Mouse (Mus musculus) megakaryocyte, embryonic 14.5 days (primary cell): ENCODE measurements around the gene Cltb. TPM values are rescaled to one million over a fixed set of nuclear protein-coding genes. Genes with fewer than 3 reads are reported as not detected.

Experiments used
- H3K27me3 ChIP-seq: replicated peaks from 2 replicates; pipeline ENCODE3; 2012; ENCODE audit warnings: inconsistent platforms
- H3K36me3 ChIP-seq: replicated peaks from 2 replicates; pipeline ENCODE3; 2012; ENCODE audit warnings: low read length, inconsistent platforms, mixed read lengths
- H3K4me1 ChIP-seq: 2 replicates; pipeline ENCODE4 v1.6.1; 2012; ENCODE audit warnings: inconsistent platforms
- H3K4me3 ChIP-seq: replicated peaks from 2 replicates; pipeline ENCODE3; 2012; ENCODE audit warnings: moderate library complexity, mild to moderate bottlenecking, inconsistent platforms
- H3K9me3 ChIP-seq: 2 replicates; pipeline ENCODE4 v1.6.1; 2012; ENCODE audit warnings: inconsistent platforms
- FLI1 ChIP-seq: IDR thresholded peaks from 2 replicates; pipeline ENCODE4 v1.6.1; 2012; ENCODE audit warnings: low read length, inconsistent platforms, mixed read lengths
- GATA1 ChIP-seq: IDR thresholded peaks from 3 replicates; pipeline ENCODE4 v1.6.1; 2012; ENCODE audit warnings: mixed read lengths, low read length, inconsistent platforms, borderline replicate concordance
- polyA plus RNA-seq: library from polyadenylated mRNA; stranded (reverse); fragments of >175 nt; gene quantifications from 2 replicates; pipeline ENCODE4 v1.2.3, GENCODE M21; 2012; ENCODE audit warnings: low replicate concordance; ENCODE audit not compliant: insufficient read depth

The Cltb gene
- polyA plus RNA-seq, 1 experiment: 72.4 TPM

- peaks cover 16% of the 10 kb centered on the region for H3K4me1 ChIP-seq
- H3K4me3 ChIP-seq: no peak overlapping the region
- H3K36me3 ChIP-seq: peaks cover 77% of the 10 kb centered on the region
- H3K9me3 ChIP-seq: no peaks in the 10 kb centered on the region
- no peaks in the 10 kb centered on the region for H3K27me3 ChIP-seq
- no peak for TF ChIP-seq FLI1
- no peak for TF ChIP-seq GATA1
Measured at GRCm38 (mm10) chr13:54598622-54599143, 12.5 kb downstream of the Cltb start.

- peaks cover 15% of the 10 kb centered on the region for H3K4me1 ChIP-seq
- no peaks in the 10 kb centered on the region for H3K9me3 ChIP-seq
- H3K4me3 ChIP-seq: no peak overlapping the region
- no peaks in the 10 kb centered on the region for H3K27me3 ChIP-seq
- peaks cover 84% of the 10 kb centered on the region for H3K36me3 ChIP-seq
- TF ChIP-seq FLI1 (no peak), GATA1 (no peak)
Measured at GRCm38 (mm10) chr13:54596870-54597269, 14.3 kb downstream of the Cltb start.

GRCm38 (mm10) chr13:54596107-54596690, 14.9 kb downstream of the Cltb start:
- TF ChIP-seq GATA1 (no peak), FLI1 (no peak)
- peaks cover 21% of the 10 kb centered on the region for H3K4me1 ChIP-seq
- peaks cover 81% of the 10 kb centered on the region for H3K36me3 ChIP-seq
- peak overlapping the region; percentile 34 for H3K4me3 ChIP-seq
- no peaks in the 10 kb centered on the region for H3K9me3 ChIP-seq
- no peaks in the 10 kb centered on the region for H3K27me3 ChIP-seq

- Histone ChIP-seq H3K9me3 (no peaks in the 10 kb centered on the region), H3K4me1 (peaks cover 36% of the 10 kb centered on the region), H3K4me3 (no peak overlapping the region), H3K27me3 (no peaks in the 10 kb centered on the region), H3K36me3 (peaks cover 61% of the 10 kb centered on the region)
- TF ChIP-seq GATA1 (no peak), FLI1 (no peak)
Measured at GRCm38 (mm10) chr13:54593617-54594016, 17.5 kb downstream of the Cltb start.

GRCm38 (mm10) chr13:54591776-54592356, 19.3 kb downstream of the Cltb start:
- TF ChIP-seq FLI1 (no peak), GATA1 (no peak)
- Histone ChIP-seq H3K4me1 (peaks cover 39% of the 10 kb centered on the region), H3K27me3 (no peaks in the 10 kb centered on the region), H3K9me3 (no peaks in the 10 kb centered on the region), H3K4me3 (no peak overlapping the region), H3K36me3 (peaks cover 61% of the 10 kb centered on the region)

GRCm38 (mm10) chr13:54589996-54590951, 20.9 kb downstream of the Cltb start, which contains the start of the genes Nop16 and Higd2a:
Gene Nop16 (minus strand): TSS chr13:54590090.
Gene Higd2a (plus strand): TSS chr13:54590207.
- peaks cover 60% of the 10 kb centered on the region for H3K36me3 ChIP-seq
- H3K4me3 ChIP-seq: peak within 1 kb of the TSS; percentile 98
- no peaks in the 10 kb centered on the region for H3K9me3 ChIP-seq
- peaks cover 31% of the 10 kb centered on the region for H3K4me1 ChIP-seq
- no peaks in the 10 kb centered on the region for H3K27me3 ChIP-seq
- TF ChIP-seq GATA1 (no peak), FLI1 (no peak)

GRCm38 (mm10) chr13:54589414-54589995, 21.6 kb downstream of the Cltb start:
- no peaks in the 10 kb centered on the region for H3K27me3 ChIP-seq
- no peak for TF ChIP-seq FLI1
- TF ChIP-seq GATA1: no peak
- no peaks in the 10 kb centered on the region for H3K9me3 ChIP-seq
- H3K4me1 ChIP-seq: peaks cover 31% of the 10 kb centered on the region
- peak overlapping the region; percentile 98 for H3K4me3 ChIP-seq
- H3K36me3 ChIP-seq: peaks cover 60% of the 10 kb centered on the region

- H3K9me3 ChIP-seq: no peaks in the 10 kb centered on the region
- H3K4me3 ChIP-seq: no peak overlapping the region
- peaks cover 75% of the 10 kb centered on the region for H3K36me3 ChIP-seq
- no peak for TF ChIP-seq GATA1
- TF ChIP-seq FLI1: no peak
- no peaks in the 10 kb centered on the region for H3K27me3 ChIP-seq
- peaks cover 20% of the 10 kb centered on the region for H3K4me1 ChIP-seq
Measured at GRCm38 (mm10) chr13:54585831-54586230, 25.3 kb downstream of the Cltb start.

- Histone ChIP-seq H3K4me3 (no peak overlapping the region), H3K27me3 (no peaks in the 10 kb centered on the region), H3K36me3 (peaks cover 98% of the 10 kb centered on the region), H3K4me1 (peaks cover 19% of the 10 kb centered on the region), H3K9me3 (no peaks in the 10 kb centered on the region)
- no peak for TF ChIP-seq GATA1
- no peak for TF ChIP-seq FLI1
Measured at GRCm38 (mm10) chr13:54582860-54583259, 28.3 kb downstream of the Cltb start.

- TF ChIP-seq FLI1 (no peak), GATA1 (no peak)
- no peaks in the 10 kb centered on the region for H3K27me3 ChIP-seq
- H3K9me3 ChIP-seq: no peaks in the 10 kb centered on the region
- peak overlapping the region; percentile 29 for H3K4me3 ChIP-seq
- H3K36me3 ChIP-seq: peaks cover 98% of the 10 kb centered on the region
- peaks cover 27% of the 10 kb centered on the region for H3K4me1 ChIP-seq
Measured at GRCm38 (mm10) chr13:54582126-54582525, 29.0 kb downstream of the Cltb start.
